Mouse (Mus musculus) naive thymus-derived CD4-positive, alpha-beta T cell, adult 2 months (primary cell): ENCODE results near the gene Bcar3.
"Not testable (repeated sequence)": the region's sequence is repeated elsewhere in the genome, so short reads cannot be mapped to it uniquely, and the experiment has no call there.

Experiments used
- DNase-seq: peaks from one replicate; pipeline ENCODE4 v3.0.0-alpha.2; 2011; ENCODE audit warnings: low read depth

Bcar3 gene

DNA sequence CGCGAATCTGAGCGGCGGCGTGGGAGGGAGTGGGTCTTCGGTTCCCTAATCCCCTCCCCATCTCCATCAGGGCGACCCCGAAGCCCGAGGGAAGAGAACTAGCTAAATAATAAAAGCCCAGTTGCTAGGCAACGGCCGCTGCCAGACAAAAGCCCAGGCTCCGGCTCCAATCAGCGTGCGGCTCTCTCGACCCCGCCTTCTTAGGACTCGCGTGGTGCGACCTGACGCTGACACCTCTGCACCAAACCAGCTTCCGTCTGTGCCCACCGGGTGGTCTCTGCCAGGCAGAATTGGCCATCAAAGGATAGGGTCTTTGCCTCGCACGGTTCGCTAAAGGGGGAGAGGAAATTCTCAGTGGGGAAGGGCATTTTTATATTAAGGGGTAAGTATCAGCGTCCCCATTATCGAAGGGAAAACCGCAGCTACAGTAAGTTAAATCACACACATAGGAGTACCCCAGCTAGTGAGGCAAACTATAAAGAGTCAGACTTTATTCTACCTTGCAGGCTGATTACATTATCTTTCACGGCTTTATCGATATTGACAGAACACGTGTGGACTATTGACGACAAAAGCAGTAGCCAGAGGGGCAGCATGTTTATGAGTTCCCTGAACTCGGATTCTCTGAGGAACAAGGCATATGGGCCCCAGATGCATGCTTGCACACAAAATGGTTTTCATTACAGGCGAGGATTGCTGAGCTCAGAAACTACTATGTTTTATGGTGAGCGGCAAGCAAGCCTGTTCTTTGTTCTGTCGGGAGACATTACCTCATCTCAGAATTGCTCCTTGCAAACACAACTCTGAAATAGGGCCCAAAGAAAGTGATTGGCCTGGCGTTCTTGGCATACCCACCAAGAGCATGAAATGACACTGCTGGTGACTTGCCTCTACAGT is at the start of gene Bcar3:
Bcar3 (plus strand) TSS at position 183 of the 897 bp plus-strand sequence.
- DNase-seq, result peak; percentile 94

DNA sequence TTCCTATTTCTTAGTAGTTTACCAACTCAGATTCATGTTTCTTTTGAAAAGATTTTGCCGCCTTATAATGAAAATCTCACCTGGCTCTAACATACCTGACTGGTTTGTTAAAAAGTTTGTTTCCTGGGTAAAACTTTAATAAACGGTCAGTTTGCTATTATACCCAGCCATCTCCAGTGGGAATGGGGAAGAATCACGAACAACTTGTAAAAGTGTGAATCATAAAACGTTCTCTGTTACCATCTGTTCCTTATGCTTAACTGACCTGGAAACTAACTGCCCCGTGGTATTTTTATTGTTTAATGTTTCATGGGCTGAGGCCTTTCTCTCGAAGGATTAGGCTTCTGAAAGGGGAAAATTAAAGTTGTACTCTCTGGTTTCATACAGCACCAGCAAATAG is 49.2 kb upstream of the Bcar3 start:
- DNase-seq, result peak; percentile 13

DNA sequence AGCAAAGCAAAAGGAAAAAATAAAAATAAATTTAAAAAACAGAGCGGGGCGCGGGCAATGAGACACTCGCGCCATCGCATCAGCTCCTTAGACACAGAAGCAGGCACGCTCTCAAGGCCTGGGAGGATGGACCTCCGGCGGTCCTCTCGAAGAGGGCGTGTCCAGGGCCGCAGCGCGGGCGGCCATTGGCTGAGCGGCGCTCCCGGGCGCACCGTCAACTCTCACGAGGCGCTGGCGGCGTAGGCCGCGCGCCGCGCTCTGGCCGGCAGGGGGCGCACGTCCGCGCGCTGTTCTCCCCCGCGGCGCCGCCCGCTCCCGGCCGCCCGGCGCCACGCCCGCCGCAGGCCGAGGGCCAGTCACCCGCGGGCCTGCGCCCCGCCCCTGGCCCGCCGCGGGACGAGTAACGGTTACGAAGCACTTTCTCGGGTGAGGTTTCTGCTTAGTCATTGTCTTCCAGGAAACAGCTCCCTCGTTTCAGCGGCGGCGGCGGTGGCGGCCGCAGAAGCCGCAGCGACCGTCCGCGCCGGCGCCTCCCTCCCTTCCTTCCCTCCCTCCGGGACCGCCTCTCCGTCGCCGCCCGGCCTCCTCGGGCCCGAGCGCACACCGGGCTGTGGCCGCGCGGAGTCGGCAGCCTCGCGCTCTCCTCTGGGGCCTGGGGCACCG is 48.6 kb upstream of the Bcar3 start, which contains the start of gene Gclm:
Gclm (plus strand) TSS at position 343 of the 663 bp plus-strand sequence.
- DNase-seq, result peak; percentile 94

- no peak for DNase-seq
Measured at GRCm38 (mm10) chr3:122245878-122246332, 48.0 kb upstream of the Bcar3 start.

- DNase-seq, result no peak
Measured at GRCm38 (mm10) chr3:122246406-122246805, 47.5 kb upstream of the Bcar3 start.

- DNase-seq, result no peak
Measured at GRCm38 (mm10) chr3:122246986-122247767, 46.8 kb upstream of the Bcar3 start.

DNA sequence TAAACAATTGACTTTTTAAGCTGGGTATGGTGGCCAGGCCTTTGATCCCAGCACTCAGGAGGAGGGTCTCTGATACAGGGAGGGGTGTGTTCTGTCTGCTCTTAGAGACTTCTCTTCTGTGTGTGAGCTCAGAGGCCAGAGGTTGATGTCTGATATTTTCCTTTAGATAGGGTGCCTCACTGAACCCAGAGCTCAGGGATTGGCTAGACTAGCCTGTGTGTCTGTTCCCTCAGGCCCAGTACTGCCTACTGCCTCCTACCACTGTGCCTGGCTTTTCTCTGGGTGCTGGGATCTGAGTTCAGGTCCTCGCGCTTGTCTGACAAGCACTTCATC is 46.2 kb upstream of the Bcar3 start:
- no peak for DNase-seq

DNA sequence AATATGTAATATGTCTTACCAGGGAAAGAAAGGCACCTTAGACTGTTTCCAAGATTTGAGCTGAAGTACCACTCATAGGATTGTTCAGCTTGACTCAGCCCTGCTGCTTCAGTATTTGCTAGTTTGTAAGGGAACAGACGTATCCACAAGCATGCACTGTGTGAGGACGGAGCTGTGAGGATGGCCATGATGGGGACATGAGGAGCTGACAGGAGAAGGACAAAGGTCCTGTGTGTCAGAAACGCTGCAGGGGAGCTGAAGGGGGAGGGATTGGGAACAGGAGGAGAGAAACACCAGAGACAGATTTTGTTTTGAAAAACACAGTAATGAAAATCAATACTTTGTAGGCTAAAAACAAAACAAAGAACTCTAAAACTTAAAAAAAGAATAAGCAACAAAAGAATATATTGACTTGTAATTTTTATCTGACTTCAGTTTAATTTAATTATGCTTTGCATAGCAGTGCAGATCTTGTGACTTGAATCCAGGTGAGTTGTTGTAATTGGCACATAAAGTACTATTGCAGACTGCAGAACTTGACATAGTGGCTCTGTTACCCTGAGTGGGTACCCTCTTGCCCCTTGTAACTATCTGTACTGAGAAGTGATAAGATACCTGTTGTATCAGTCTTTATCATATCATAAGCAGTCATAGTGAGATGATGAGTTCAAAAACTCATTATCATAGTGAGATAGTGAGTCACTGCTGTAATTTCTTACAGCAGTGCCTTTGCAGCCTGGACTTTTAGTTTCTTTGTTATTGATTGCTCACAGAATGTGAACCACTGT is 41.3 kb upstream of the Bcar3 start:
- DNase-seq, result no peak

DNA sequence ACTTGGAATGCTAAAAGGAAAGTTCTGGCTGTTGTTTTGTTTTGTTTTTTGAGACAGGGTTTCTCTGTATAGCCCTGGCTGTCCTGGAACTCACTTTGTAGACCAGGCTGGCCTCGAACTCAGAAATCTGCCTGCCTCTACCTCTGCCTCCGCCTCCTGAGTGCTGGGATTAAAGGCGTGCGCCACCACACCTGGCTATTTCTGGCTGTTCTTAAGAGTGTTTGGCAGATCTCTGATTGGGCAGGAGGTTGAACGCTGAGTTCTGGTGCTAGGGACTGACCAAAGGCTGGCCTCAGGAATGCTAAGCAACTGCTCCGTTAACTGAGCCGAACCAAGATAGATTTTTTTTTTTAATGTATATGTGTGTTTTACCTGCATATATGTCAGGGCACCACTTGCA is 39.9 kb upstream of the Bcar3 start:
- not testable (repeated sequence) for DNase-seq

- no peak for DNase-seq
Measured at GRCm38 (mm10) chr3:122269986-122270385, 23.9 kb upstream of the Bcar3 start.

GRCm38 (mm10) chr3:122272565-122272964 is 21.4 kb upstream of the Bcar3 start:
- not testable (repeated sequence) for DNase-seq

DNA sequence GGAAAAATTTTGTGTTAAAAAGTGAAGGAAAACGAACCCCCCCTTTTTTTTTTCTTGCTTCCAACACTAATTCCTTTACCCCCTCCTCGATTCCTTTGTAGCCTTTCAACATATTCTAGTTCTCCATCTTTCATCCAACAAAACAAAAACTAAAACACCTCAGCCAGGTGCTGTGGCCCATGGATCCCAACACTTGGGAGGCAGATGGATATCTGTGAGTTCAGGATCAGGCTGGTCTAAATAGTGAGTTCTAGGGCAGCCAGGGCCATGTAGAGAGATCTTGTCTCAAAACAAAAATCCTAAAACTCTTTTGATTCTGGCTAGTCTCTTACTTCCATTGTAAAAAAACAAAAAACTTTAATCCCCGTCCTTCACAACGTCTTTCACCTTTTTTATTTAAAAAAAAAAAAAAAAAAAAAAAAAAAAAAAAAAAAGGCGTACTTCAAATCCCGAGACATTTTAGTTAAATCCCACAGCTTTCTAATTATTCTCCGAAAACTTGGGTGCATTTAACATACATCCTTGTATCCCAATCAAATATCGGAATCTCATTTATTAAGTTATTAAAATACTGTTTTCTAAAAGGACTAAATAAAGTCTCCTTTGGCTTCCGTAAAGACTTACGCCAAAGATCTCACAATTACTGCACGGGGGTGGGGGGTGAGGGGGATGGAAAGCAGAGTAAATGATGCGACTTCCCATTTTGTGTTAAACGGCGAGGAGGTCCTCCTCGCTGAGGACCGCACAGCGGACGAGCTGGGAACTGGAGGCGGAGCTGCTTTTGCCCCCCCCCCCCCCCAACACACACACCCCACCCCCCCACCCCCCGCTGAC is 20.3 kb upstream of the Bcar3 start:
- peak; percentile 77 for DNase-seq

DNA sequence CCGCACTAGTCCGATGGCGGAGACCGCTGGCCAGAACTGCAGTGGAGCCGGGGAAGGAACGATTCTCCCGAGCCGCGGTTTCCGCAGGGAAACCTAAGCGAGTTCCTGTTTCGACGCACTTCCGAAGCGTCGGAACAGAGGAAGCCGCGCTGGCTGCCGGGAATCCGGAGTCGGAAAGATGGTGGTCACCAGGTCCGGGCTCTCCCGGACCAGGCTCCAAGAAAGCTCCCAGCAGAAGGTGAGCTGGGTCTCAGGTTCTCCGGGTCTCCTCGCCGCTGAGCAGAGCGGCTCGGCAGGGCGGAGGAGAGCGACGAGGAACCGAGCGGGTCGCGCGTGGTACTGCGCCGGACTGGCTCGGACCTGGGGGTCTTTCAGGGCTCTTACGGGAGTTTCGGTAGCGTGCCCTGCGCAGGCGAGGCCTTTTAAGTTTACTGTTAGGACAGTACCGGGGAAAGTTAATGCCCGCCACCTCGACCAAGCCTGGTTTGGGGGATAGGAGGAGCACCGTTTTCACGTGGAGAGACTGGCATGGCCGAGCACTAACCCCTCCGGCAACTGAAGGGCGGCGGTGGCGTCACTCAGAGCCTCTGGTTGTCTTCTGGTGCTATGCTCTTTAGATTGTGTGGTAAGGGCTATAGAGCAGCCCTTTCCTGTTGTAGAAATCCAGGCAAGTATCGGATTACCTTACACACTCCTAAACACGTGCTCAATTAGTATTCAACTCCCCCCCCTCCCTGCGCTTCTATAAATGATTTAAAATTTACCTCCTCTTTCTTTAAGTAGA is 19.5 kb upstream of the Bcar3 start, which contains the start of gene Dnttip2:
Dnttip2 (plus strand) TSS at position 148 of the 784 bp plus-strand sequence.
- peak; percentile 87 for DNase-seq

DNA sequence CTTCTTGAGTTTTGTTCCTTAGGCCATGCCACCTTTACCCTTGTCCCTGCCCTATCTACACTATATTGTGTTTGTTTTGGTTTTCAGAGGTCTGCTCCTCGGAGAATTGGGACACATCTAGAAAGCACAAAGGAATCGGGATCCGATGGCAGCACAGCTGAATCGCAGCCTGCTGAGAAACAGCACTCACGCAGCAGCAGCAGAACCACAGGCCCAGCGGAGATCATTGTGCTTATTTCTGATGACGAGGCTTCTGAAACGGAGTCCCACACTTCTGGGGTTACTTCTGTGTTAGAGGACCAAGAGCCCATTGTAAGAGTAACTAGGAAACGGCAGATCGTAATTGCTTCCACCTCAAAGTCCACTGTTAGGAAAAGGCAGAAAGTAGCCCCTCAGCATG is 18.8 kb upstream of the Bcar3 start:
- DNase-seq, result peak; percentile 20

DNA sequence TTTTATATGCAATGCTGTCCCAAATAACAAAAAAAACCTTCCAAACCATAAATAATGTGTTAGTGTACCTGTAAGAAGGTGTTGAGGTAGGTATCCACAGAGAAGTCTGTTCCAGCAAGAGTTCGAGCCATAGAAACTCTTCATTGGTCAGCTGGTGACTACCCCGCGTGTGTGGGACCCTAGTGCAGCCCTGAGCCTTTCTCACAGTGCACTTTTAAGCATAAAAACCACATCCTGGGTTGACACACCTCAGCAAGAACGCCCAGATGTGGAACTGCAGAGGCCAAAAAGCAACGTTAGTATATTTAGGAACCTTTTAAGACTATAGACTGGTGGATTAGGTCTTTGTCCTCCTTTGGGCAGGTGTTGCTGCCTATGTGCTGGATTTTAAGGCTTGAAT is 6.7 kb upstream of the Bcar3 start:
- peak; percentile 69 for DNase-seq

GRCm38 (mm10) chr3:122288613-122289195 is 5.2 kb upstream of the Bcar3 start:
- DNase-seq, result no peak

DNA sequence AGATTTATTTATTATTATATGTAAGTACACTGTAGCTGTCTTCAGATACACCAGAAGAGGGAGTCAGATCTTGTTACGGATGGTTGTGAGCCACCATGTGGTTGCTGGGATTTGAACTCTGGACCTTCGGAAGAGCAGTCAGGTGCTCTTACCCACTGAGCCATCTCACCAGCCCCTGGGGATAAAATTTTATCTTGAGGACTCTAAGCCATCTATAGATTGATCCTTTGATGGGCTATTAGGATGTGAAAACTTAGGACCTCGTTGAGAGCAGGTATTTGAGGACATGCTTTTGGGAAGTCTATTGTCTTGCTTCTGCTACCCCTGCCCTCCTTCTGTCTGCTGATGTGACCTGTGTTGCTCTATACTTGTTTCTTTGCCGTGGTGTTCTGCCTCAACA is 4.6 kb upstream of the Bcar3 start:
- DNase-seq, result not testable (repeated sequence)

- no peak for DNase-seq
Measured at GRCm38 (mm10) chr3:122290696-122291095, 3.2 kb upstream of the Bcar3 start.

DNA sequence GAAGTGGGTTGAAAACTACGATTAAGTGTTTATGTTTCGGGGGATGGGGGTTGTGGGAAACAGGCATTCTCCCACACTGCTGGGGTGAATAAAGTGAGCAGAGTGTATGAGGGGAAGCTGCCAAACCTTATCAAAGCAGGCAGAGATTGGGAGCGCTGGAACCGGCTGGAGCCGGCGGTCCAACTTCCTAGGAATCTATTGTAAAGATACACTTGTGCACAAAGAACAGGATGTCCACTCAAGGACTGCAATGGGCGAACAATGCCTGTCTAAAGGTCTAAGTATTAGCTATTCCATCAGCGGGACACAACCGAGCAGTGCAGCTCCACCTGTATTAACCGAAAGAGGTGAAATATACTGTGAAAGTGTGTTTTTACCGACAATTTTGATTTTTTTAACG is 2.1 kb upstream of the Bcar3 start:
- no peak for DNase-seq
